Mouse (Mus musculus): ENCODE data around the gene Cacfd1. TPM values are rescaled to one million over a fixed set of nuclear protein-coding genes. Genes with fewer than 3 reads are reported as not detected.

Cacfd1 gene
- 44.9 and 53.6 TPM in 2 replicates for polyA plus RNA-seq (2012; rRNA removed)

GRCm38 (mm10) chr2:27009714-27010244 is at the start of gene Cacfd1:
Cacfd1 (plus strand) TSS chr2:27009926.
- DNase-seq (ENCODE audit: low read depth, low spot score): peak; percentile 85
- WGBS: under 1% methylated on average over 43 of the region's 43 CpGs

GRCm38 (mm10) chr2:26960756-26961155 is 49.0 kb upstream of the Cacfd1 start:
- no peak for DNase-seq (ENCODE audit: low read depth, low spot score)
- WGBS: 63% methylated on average over 4 of the region's 4 CpGs

GRCm38 (mm10) chr2:26963923-26964723 is 45.6 kb upstream of the Cacfd1 start, which contains the start of gene Rexo4:
Rexo4 (minus strand) TSS chr2:26964386.
- DNase-seq (ENCODE audit: low read depth, low spot score): peak; percentile 78
- under 1% methylated on average over 50 of the region's 50 CpGs for WGBS

GRCm38 (mm10) chr2:26964724-26965370 is 44.9 kb upstream of the Cacfd1 start:
- WGBS: 11% methylated on average over 14 of the region's 14 CpGs
- no peak for DNase-seq (ENCODE audit: low read depth, low spot score)

GRCm38 (mm10) chr2:26967262-26967661 is 42.5 kb upstream of the Cacfd1 start:
- 73% methylated on average over 2 of the region's 2 CpGs for WGBS
- DNase-seq (ENCODE audit: low read depth, low spot score): no peak

GRCm38 (mm10) chr2:26973116-26973515 is 36.6 kb upstream of the Cacfd1 start, which contains the start of gene Adamts13:
Adamts13 (plus strand) TSS chr2:26973416.
- WGBS: 32% methylated on average over 3 of the region's 3 CpGs
- DNase-seq (ENCODE audit: low read depth, low spot score): no peak

- DNase-seq (ENCODE audit: low read depth, low spot score): no peak
- 31% methylated on average over 4 of the region's 4 CpGs for whole genome bisulfite sequencing
Observed at GRCm38 (mm10) chr2:26973960-26974359, 35.8 kb upstream of the Cacfd1 start.

- DNase-seq (ENCODE audit: low read depth, low spot score): no peak
Observed at GRCm38 (mm10) chr2:26980361-26980760, 29.4 kb upstream of the Cacfd1 start.

GRCm38 (mm10) chr2:26984179-26984578 is 25.5 kb upstream of the Cacfd1 start:
- 65% methylated on average over 2 of the region's 2 CpGs for WGBS
- DNase-seq (ENCODE audit: low read depth, low spot score): no peak

More at GRCm38 (mm10) chr2:26980361-26980760, 29.4 kb upstream of the Cacfd1 start:
- WGBS: 76% methylated on average over 1 of the region's 1 CpGs

GRCm38 (mm10) chr2:26984640-26985039 is 25.1 kb upstream of the Cacfd1 start:
- DNase-seq (ENCODE audit: low read depth, low spot score): no peak
- 82% methylated on average over 5 of the region's 5 CpGs for WGBS

GRCm38 (mm10) chr2:26993936-26994335 is 15.8 kb upstream of the Cacfd1 start:
- no peak for DNase-seq (ENCODE audit: low read depth, low spot score)
- 70% methylated on average over 3 of the region's 3 CpGs for WGBS

GRCm38 (mm10) chr2:26997498-26997897 is 12.2 kb upstream of the Cacfd1 start:
- WGBS: 87% methylated on average over 1 of the region's 1 CpGs
- no peak for DNase-seq (ENCODE audit: low read depth, low spot score)

GRCm38 (mm10) chr2:26997993-26998392 is 11.7 kb upstream of the Cacfd1 start:
- 89% methylated on average over 7 of the region's 7 CpGs for WGBS
- DNase-seq (ENCODE audit: low read depth, low spot score): no peak

GRCm38 (mm10) chr2:27006255-27006654 is 3.5 kb upstream of the Cacfd1 start:
- no peak for DNase-seq (ENCODE audit: low read depth, low spot score)
- 83% methylated on average over 4 of the region's 4 CpGs for WGBS

GRCm38 (mm10) chr2:27007701-27008100 is 2.0 kb upstream of the Cacfd1 start:
- WGBS: 71% methylated on average over 7 of the region's 7 CpGs
- no peak for DNase-seq (ENCODE audit: low read depth, low spot score)

GRCm38 (mm10) chr2:27017802-27018201 is 8.1 kb downstream of the Cacfd1 start:
- DNase-seq (ENCODE audit: low read depth, low spot score): peak; percentile 33
- WGBS: 44% methylated on average over 5 of the region's 5 CpGs

- DNase-seq (ENCODE audit: low read depth, low spot score): no peak
- 89% methylated on average over 2 of the region's 2 CpGs for WGBS
Observed at GRCm38 (mm10) chr2:27019530-27019929, 9.8 kb downstream of the Cacfd1 start.

GRCm38 (mm10) chr2:27021103-27021502 is 11.4 kb downstream of the Cacfd1 start:
- 62% methylated on average over 1 of the region's 1 CpGs for WGBS
- DNase-seq (ENCODE audit: low read depth, low spot score): no peak

- WGBS: 55% methylated on average over 6 of the region's 6 CpGs
Observed at GRCm38 (mm10) chr2:27022612-27023011, 12.9 kb downstream of the Cacfd1 start.

GRCm38 (mm10) chr2:27024136-27024535 is 14.4 kb downstream of the Cacfd1 start:
- no peak for DNase-seq (ENCODE audit: low read depth, low spot score)
- WGBS: 78% methylated on average over 14 of the region's 14 CpGs

More at GRCm38 (mm10) chr2:27022612-27023011, 12.9 kb downstream of the Cacfd1 start:
- DNase-seq (ENCODE audit: low read depth, low spot score): no peak

Data from large intestine, adult 2 months (tissue).